Mouse (Mus musculus) thymus, postnatal 10 days (tissue): ENCODE measurements around the gene Nmnat1.

Source experiments
- DNase-seq, 2 experiments: peaks; one replicate each; pipeline ENCODE4 v3.0.0; 2021; ENCODE audit warnings: low spot score in 2 of 2

Gene Nmnat1

GRCm38 (mm10) chr4:149485053-149485824 is at the start of gene Nmnat1, which contains the start of gene Lzic:
Gene Nmnat1, minus strand, starts transcription at chr4:149485202.
Gene Lzic, plus strand, starts transcription at chr4:149485229.
- DNase-seq = peak; percentile 83 to 88

GRCm38 (mm10) chr4:149529691-149530090 is 44.7 kb upstream of the Nmnat1 start:
- no peak for DNase-seq

GRCm38 (mm10) chr4:149527621-149528354 is 42.8 kb upstream of the Nmnat1 start:
- DNase-seq = no peak

- no peak for DNase-seq
These were observed 41.3 kb upstream of the Nmnat1 start for GRCm38 (mm10) chr4:149526330-149526729.

GRCm38 (mm10) chr4:149525811-149526210 is 40.8 kb upstream of the Nmnat1 start:
- no peak for DNase-seq

GRCm38 (mm10) chr4:149525170-149525569 is 40.2 kb upstream of the Nmnat1 start:
- no peak for DNase-seq

- DNase-seq = no peak
These were observed 39.0 kb upstream of the Nmnat1 start for GRCm38 (mm10) chr4:149523961-149524360.

- no peak for DNase-seq
These were observed 36.3 kb upstream of the Nmnat1 start for GRCm38 (mm10) chr4:149521258-149521657.

GRCm38 (mm10) chr4:149518351-149519220 is 33.6 kb upstream of the Nmnat1 start:
- DNase-seq = peak; percentile 14 to 22

GRCm38 (mm10) chr4:149517868-149518340 is 32.9 kb upstream of the Nmnat1 start, which contains the start of gene Ctnnbip1:
Gene Ctnnbip1, plus strand, starts transcription at chr4:149518236.
- DNase-seq = peak; percentile 93

- DNase-seq = no peak
These were observed 30.7 kb upstream of the Nmnat1 start for GRCm38 (mm10) chr4:149515706-149516105.

GRCm38 (mm10) chr4:149512072-149512471 is 27.1 kb upstream of the Nmnat1 start:
- no peak for DNase-seq

GRCm38 (mm10) chr4:149511221-149511646 is 26.2 kb upstream of the Nmnat1 start:
- no peak for DNase-seq

GRCm38 (mm10) chr4:149506904-149507303 is 21.9 kb upstream of the Nmnat1 start:
- no peak for DNase-seq

GRCm38 (mm10) chr4:149505261-149505967 is 20.4 kb upstream of the Nmnat1 start:
- DNase-seq = no peak

- DNase-seq = no peak
These were observed 19.9 kb upstream of the Nmnat1 start for GRCm38 (mm10) chr4:149504858-149505257.

- no peak for DNase-seq
These were observed 19.4 kb upstream of the Nmnat1 start for GRCm38 (mm10) chr4:149504363-149504762.

GRCm38 (mm10) chr4:149499790-149500189 is 14.8 kb upstream of the Nmnat1 start:
- DNase-seq = no peak

GRCm38 (mm10) chr4:149498901-149499300 is 13.9 kb upstream of the Nmnat1 start:
- DNase-seq = no peak

GRCm38 (mm10) chr4:149496612-149497011 is 11.6 kb upstream of the Nmnat1 start:
- DNase-seq = no peak

- DNase-seq = no peak
These were observed 6.1 kb upstream of the Nmnat1 start for GRCm38 (mm10) chr4:149491151-149491550.
